Mouse (Mus musculus) limb, embryonic 13.5 days (tissue): Measurements from ENCODE around the gene Dcp1b. TPM values are rescaled to one million over a fixed set of nuclear protein-coding genes. Genes with fewer than 3 reads are reported as not detected.

ENCODE experiments used
- ATAC-seq: fragments of 200-750 bp; cut with Nextera tagmentation; 2 replicates; pipeline ENCODE4 v1.8.0; 2017; ENCODE audit warnings: low read depth, moderate number of reproducible peaks, moderate TSS enrichment; ENCODE audit not compliant: low FRiP score
- H3K27ac ChIP-seq: fragments of 300-500 bp; sonication (generic); 2 replicates; pipeline ENCODE4 v1.5.1; 2015; ENCODE audit warnings: inconsistent platforms, mild to moderate bottlenecking, moderate library complexity
- H3K27me3 ChIP-seq: fragments of 300-500 bp; sonication (generic); 2 replicates; pipeline ENCODE4 v1.6.1; 2015; ENCODE audit warnings: mild to moderate bottlenecking, inconsistent platforms
- H3K36me3 ChIP-seq: fragments of 300-500 bp; sonication (generic); 2 replicates; pipeline ENCODE4 v1.6.1; 2015; ENCODE audit warnings: inconsistent platforms, mild to moderate bottlenecking, moderate library complexity
- H3K4me1 ChIP-seq: fragments of 300-500 bp; sonication (generic); 2 replicates; pipeline ENCODE4 v1.6.1; 2015; ENCODE audit warnings: inconsistent platforms
- H3K4me2 ChIP-seq: fragments of 300-500 bp; sonication (generic); replicated peaks from 2 replicates; pipeline ENCODE4 v1.6.1; 2015; ENCODE audit warnings: inconsistent platforms, mild to moderate bottlenecking, moderate library complexity
- H3K4me3 ChIP-seq: fragments of 300-500 bp; sonication (generic); 2 replicates; pipeline ENCODE4 v1.5.1; 2015; ENCODE audit warnings: moderate library complexity, mild to moderate bottlenecking, inconsistent platforms
- H3K9ac ChIP-seq: fragments of 300-500 bp; sonication (generic); 2 replicates; pipeline ENCODE4 v1.6.1; 2015; ENCODE audit warnings: mild to moderate bottlenecking, inconsistent platforms
- H3K9me3 ChIP-seq: fragments of 300-500 bp; sonication (generic); 2 replicates; pipeline ENCODE4 v1.6.1; 2016; ENCODE audit warnings: inconsistent platforms
- WGBS: fragments of 180-500 bp; shearing (Covaris S2); methylation state at CpG from one replicate; pipeline ENCODE4 v1.1.7; 2015; 5-methylcytosine and 5-hydroxymethylcytosine counted together
- polyA plus RNA-seq: library from polyadenylated mRNA; unstranded; fragments of >200 nt; fragmentation: Nextera tagmentation; extraction: Ambion mirVana; gene quantifications from 2 replicates; pipeline ENCODE4 v1.2.1, GENCODE M21; 2015

Gene Dcp1b
- polyA plus RNA-seq, 1 experiment from 2014 or later, result 8.8 TPM

DNA sequence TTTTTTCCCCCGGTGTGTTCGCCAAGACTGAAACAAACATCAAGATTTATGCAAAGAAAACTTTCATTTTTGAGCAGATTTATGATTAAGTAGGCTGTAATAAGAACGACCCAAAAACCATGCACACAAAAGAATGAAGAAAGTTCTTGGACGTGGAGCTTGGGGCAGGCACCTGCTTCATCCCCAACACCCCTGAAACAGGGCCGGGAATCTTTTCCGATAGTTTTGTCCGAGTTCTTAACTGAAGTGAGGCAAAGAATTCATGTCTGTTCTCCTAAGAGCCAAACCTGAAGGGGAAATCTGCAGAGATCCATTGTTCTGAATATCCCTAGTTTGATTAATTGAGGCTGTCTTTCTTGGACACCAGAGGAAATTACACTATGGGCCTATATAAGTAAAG is 1.1 kb downstream of the Dcp1b start:
- no peaks in the 10 kb centered on the region for H3K9me3 ChIP-seq

DNA sequence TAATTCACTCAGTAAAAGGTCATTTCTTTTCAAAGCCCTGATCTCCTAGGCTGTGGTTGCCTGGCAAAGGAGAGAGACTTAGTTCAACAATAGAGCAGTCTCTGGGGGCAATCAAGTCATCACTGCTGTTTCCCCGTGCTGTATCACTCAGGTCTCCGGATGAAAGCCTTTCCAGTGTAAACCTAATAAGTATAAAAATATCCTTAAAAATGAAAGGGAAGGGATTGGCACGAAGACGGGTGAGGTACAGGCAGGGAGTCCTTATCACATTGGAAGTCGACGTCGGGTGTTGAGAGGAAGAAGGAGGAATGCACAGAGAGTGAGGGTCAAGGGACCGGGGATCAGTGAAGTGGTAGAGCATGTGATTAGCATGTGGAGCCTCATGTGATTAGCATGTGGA is 2.0 kb downstream of the Dcp1b start:
- Histone ChIP-seq H3K27ac (no peak overlapping the region), H3K9ac (0 out of 2 replicates have a peak overlapping the region, but pooled peaks have one; percentile 13), H3K4me3 (no peak overlapping the region), H3K9me3 (no peaks in the 10 kb centered on the region), H3K4me2 (no peak overlapping the region), H3K4me1 (peaks cover 11% of the 10 kb centered on the region), H3K36me3 (peaks cover 4% of the 10 kb centered on the region; the same call in 1 of the 2 replicates), H3K27me3 (no peaks in the 10 kb centered on the region)
- 53% methylated on average over 8 of the region's 8 CpGs for WGBS
- no peak for ATAC-seq

More for the DNA sequence above, 1.1 kb downstream of the Dcp1b start:
- 74% methylated on average over 7 of the region's 7 CpGs for WGBS
- peak overlapping the region; percentile 72 for H3K4me2 ChIP-seq
- H3K4me1 ChIP-seq, result peaks cover 11% of the 10 kb centered on the region
- no peaks in the 10 kb centered on the region for H3K27me3 ChIP-seq
- H3K27ac ChIP-seq, result no peak overlapping the region
- H3K4me3 ChIP-seq, result peak overlapping the region; percentile 87
- no peak for ATAC-seq
- no peak overlapping the region for H3K9ac ChIP-seq
- peaks cover 4% of the 10 kb centered on the region; the same call in 1 of the 2 replicates for H3K36me3 ChIP-seq

DNA sequence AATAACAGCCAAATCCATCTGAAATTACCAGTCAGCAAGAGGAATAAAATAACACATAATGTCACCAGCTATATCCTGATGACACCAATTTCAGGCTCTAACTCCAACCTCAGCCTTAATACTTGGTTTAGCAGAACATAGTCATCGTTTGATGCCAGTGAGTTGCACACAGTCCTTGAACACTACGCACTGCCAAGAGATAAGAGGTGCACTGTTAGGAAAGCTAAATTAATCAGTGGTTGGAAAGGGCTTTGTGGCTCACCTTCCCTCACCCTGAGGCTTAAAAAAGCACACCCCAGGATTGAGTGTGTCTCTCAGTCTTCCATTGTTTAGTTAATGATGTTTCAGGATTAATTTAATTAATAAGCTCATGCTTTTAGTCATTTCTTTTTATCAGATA is 5.1 kb downstream of the Dcp1b start:
- peaks cover 18% of the 10 kb centered on the region for H3K36me3 ChIP-seq
- H3K9ac ChIP-seq, result no peak overlapping the region
- WGBS, result 91% methylated on average over 2 of the region's 2 CpGs
- H3K27ac ChIP-seq, result no peak overlapping the region
- peaks cover 11% of the 10 kb centered on the region for H3K4me1 ChIP-seq
- no peak for ATAC-seq
- H3K4me2 ChIP-seq, result no peak overlapping the region
- no peaks in the 10 kb centered on the region for H3K9me3 ChIP-seq
- no peaks in the 10 kb centered on the region for H3K27me3 ChIP-seq
- no peak overlapping the region for H3K4me3 ChIP-seq

DNA sequence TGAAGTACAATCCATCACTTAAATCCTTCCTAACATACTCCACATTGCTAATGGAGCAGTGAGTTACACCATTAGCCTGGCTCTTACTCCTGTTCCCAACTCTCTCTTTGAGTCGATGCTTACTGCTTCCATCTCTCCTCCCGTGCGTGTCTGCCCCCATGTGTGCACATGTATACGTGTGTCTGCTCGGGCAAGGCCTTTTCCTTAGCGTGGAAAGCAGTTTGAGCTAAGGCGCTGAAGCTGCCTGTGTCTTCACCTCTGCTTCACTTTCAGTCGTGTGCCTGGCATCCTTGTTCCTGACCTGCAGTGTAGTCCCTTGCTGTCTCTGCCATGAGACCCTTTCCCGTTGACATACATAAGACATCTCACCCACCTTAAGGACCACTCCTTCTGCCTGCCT is 7.2 kb downstream of the Dcp1b start:
- Histone ChIP-seq H3K4me2 (no peak overlapping the region), H3K27ac (no peak overlapping the region), H3K9ac (no peak overlapping the region), H3K9me3 (no peaks in the 10 kb centered on the region), H3K4me3 (no peak overlapping the region), H3K4me1 (no peaks in the 10 kb centered on the region), H3K27me3 (no peaks in the 10 kb centered on the region), H3K36me3 (peaks cover 18% of the 10 kb centered on the region)
- 88% methylated on average over 9 of the region's 9 CpGs for WGBS
- ATAC-seq, result no peak

DNA sequence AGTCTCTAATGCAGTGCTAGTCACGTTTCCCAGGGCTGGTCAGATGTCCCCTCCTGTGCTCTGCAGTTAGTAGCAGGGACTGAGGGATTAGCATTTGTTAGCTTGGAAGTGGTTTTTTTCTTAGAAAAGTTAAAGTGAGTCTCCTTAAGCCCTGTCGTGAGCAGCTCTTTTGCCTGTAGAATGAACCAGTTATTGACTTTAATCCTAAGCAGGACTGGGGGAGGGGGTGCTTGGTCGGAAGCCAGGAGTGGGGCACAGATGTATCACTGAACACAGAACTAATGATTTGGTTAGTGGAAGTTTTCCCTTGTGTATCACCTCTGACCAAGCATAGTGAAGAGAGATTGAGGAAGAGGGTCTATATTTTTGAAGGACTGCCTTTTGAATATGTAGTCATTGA is 8.7 kb downstream of the Dcp1b start:
- H3K9ac ChIP-seq, result no peak overlapping the region
- no peaks in the 10 kb centered on the region for H3K4me1 ChIP-seq
- H3K9me3 ChIP-seq, result no peaks in the 10 kb centered on the region
- no peak overlapping the region for H3K4me2 ChIP-seq
- 57% methylated on average over 3 of the region's 3 CpGs for WGBS
- H3K27me3 ChIP-seq, result no peaks in the 10 kb centered on the region
- H3K36me3 ChIP-seq, result peaks cover 18% of the 10 kb centered on the region
- no peak overlapping the region for H3K4me3 ChIP-seq
- ATAC-seq, result no peak
- no peak overlapping the region for H3K27ac ChIP-seq

DNA sequence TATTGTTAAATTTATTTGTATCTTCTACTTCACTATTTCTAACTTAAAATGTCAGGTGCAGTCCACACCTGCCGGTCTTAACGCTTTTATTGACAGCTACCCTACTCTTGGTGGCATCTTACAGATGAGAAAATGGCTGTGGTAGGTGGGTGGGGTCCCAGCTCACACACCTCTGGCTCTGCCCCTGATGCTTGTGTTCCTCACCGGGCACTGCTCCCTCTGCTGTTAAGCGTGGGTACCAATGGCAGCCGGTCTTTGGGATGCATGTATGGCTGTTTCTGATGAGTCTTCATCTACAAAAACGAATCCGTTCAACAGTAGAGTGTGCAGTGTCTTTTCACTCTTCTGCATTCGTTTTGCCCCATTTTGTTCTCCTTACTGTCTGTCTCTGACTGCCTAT is 11.6 kb downstream of the Dcp1b start:
- Histone ChIP-seq H3K9me3 (no peaks in the 10 kb centered on the region), H3K4me2 (no peak overlapping the region), H3K36me3 (peaks cover 36% of the 10 kb centered on the region), H3K9ac (no peak overlapping the region), H3K27me3 (no peaks in the 10 kb centered on the region), H3K4me1 (no peaks in the 10 kb centered on the region), H3K27ac (no peak overlapping the region), H3K4me3 (no peak overlapping the region)
- 61% methylated on average over 8 of the region's 8 CpGs for WGBS
- ATAC-seq, result no peak

DNA sequence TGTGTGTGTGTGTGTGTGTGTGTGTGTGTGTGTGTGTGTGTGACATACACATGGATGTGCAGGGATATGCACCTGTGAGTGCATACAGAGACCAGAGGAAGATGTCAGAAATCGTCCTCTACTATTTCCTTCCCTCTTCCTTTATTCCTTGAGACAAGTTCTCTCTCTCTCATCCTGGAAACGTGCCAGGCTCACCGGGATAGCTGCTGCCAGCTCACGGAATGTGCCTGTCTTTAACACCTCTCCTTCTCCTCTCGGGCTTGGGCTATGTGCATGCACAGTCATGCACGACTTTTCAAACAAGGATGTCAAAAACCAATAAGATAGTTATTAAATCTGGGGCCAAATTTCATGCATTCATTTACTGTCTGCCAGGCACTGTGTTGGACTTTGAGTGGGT is 12.6 kb downstream of the Dcp1b start:
- Histone ChIP-seq H3K4me2 (no peak overlapping the region), H3K27ac (no peak overlapping the region), H3K36me3 (peaks cover 44% of the 10 kb centered on the region), H3K9me3 (no peaks in the 10 kb centered on the region), H3K27me3 (no peaks in the 10 kb centered on the region), H3K4me1 (no peaks in the 10 kb centered on the region), H3K9ac (no peak overlapping the region), H3K4me3 (no peak overlapping the region)
- ATAC-seq, result no peak
- WGBS, result 71% methylated on average over 6 of the region's 6 CpGs

DNA sequence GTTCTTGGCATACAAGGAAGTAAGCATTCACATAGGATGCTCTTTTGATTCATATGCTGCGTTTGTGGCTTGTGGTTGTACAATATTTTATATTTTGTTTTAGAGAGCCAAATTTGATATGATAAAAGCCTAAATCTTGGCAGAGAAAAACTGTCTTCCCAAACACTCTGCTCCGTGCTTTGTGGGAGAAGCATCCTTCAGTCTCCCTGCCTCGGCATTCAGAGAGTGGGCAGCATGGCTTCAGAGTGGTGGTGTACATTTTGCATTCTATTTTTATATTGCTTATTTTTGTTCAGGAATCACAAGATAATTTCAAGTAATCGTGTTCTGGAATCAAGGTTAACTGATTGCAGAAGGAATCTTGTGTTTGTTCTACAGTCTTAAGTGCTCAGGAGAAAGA is 16.4 kb downstream of the Dcp1b start:
- H3K4me3 ChIP-seq, result no peak overlapping the region
- ATAC-seq, result no peak
- H3K27me3 ChIP-seq, result no peaks in the 10 kb centered on the region
- H3K4me1 ChIP-seq, result no peaks in the 10 kb centered on the region
- peaks cover 43% of the 10 kb centered on the region for H3K36me3 ChIP-seq
- H3K9me3 ChIP-seq, result no peaks in the 10 kb centered on the region
- no peak overlapping the region for H3K4me2 ChIP-seq
- WGBS, result 91% methylated on average over 4 of the region's 4 CpGs
- no peak overlapping the region for H3K9ac ChIP-seq
- no peak overlapping the region for H3K27ac ChIP-seq

DNA sequence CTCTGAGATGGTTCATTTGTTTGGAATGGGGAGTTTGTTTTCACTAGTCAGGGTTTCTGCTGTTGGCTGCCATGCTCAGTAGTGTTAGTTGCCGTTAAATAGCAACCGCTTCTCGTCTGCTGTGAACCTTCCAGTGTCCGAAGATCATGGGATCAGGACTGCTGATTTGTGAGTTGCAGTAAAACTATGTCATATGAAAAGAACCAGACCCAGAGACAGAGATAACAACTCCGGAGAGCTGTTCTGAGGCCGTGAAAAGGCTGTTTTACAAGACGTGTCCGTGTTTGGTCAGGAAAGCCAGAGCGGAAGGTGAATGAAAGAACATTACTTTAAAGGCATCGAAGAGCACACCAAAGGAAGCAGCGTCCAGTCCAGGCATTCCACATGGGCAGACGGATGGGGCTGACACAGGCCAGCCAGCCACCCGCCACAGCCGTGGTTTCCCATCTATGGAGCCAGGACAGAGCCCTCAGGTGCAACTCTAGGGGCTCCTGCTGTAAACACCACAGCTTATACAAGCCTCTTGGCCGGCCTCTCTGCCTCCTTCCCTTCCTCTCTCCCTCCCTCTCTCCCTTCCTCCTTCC is 18.6 kb downstream of the Dcp1b start:
- no peak for ATAC-seq
- Histone ChIP-seq H3K9ac (no peak overlapping the region), H3K27me3 (no peaks in the 10 kb centered on the region), H3K4me2 (no peak overlapping the region), H3K36me3 (peaks cover 43% of the 10 kb centered on the region), H3K27ac (no peak overlapping the region), H3K4me3 (no peak overlapping the region), H3K9me3 (no peaks in the 10 kb centered on the region), H3K4me1 (peaks cover 4% of the 10 kb centered on the region; the same call in 1 of the 2 replicates)
- WGBS, result 43% methylated on average over 15 of the region's 15 CpGs

DNA sequence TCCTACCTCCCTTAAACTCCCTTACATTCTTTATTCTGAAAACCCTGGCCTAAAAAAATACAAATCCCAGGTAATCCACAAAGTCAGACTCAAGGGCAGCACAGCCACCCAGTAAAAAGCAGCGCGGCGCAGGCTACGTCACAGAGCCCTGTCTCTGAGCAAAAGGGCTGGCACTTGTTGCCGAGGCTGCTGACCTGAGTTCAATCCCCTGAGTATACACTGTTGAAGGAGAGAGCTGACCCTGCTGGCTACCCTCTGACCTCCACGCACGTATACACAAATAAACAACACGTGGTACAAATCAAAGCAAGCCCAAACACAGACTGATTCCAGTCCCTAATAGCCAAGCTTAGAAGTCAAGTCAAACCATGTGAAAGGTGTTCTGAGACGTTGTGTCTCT is 19.1 kb downstream of the Dcp1b start:
- no peak for ATAC-seq
- WGBS, result 43% methylated on average over 9 of the region's 9 CpGs

DNA sequence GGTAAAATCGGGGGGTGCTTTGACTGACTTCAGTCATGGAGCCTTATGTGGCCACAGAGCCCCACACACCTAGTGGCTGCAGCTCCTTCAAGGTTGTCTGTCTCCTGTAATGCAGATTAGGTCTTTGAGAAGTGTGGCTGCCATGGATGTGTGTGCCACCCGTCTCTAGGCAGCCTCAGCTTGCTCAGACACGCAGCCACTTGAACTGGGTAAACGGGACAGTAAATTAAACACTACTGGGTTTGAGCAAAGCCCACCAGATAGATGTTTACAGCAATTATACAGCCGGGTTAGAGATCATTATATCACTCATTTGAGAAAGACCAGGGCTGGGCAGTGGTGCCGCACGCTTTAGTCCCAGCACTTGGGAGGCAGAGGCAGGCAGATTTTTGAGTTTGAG is 19.5 kb downstream of the Dcp1b start:
- WGBS, result 64% methylated on average over 7 of the region's 7 CpGs
- no peak overlapping the region for H3K9ac ChIP-seq
- ATAC-seq, result no peak
- peaks cover 36% of the 10 kb centered on the region for H3K36me3 ChIP-seq
- H3K4me3 ChIP-seq, result no peak overlapping the region
- no peak overlapping the region for H3K4me2 ChIP-seq
- no peaks in the 10 kb centered on the region for H3K9me3 ChIP-seq
- H3K4me1 ChIP-seq, result peaks cover 11% of the 10 kb centered on the region
- H3K27me3 ChIP-seq, result no peaks in the 10 kb centered on the region
- H3K27ac ChIP-seq, result no peak overlapping the region

More for the DNA sequence above, 19.1 kb downstream of the Dcp1b start:
- Histone ChIP-seq H3K4me3 (no peak overlapping the region), H3K27me3 (no peaks in the 10 kb centered on the region), H3K4me1 (peaks cover 7% of the 10 kb centered on the region; the same call in 1 of the 2 replicates), H3K9me3 (no peaks in the 10 kb centered on the region), H3K4me2 (no peak overlapping the region), H3K27ac (no peak overlapping the region), H3K36me3 (peaks cover 40% of the 10 kb centered on the region), H3K9ac (no peak overlapping the region)

DNA sequence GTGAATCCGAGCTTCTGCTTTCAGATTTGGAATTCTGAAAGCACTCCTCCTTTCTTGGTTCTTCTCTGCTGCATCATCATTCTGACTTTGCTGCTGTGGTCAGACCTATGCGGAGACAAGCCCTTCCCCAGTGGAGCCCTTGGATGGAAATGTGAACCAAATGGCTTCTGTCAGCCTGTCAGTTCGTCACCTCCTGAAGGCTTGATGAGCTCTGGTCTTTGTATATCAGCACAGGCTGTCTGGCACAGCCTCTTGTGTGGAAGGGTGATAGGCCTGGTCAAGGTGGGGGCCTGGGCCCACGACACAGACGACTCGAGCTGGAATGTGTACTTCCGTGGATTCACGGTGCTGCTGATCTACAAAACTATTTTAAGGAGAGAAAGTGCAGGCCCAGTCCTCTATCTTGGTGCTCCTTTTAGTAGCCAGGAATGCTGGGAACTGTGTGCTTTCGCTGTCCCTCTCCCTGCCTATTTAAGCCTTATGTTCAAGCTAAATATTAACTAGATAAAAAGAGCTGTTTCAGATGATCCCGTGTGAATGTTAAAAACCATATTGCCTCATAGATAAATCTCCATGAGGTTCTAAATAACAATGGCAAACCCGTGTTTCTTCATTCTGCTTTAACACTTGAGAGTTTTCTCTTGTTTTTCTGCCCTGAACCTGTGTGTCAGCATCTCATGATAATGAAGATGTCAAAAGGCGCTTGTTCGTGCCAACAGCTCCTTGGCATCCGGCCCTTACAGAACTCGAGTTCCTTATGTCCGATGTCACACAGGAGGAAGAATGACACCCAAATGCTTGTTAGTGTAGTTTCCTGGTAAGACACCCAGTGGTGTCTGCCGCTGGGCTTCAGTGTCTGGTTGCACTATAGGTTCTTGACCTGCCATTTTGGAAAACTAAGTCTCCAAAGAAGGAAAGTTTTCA is 21.6 kb downstream of the Dcp1b start, which contains the start of gene Cacna1c:
Cacna1c (minus strand) TSS at position 37 of the 924 bp plus-strand sequence.
- no peak within 1 kb of the TSS for H3K27ac ChIP-seq
- H3K4me3 ChIP-seq, result no peak within 1 kb of the TSS
- H3K4me1 ChIP-seq, result peaks cover 16% of the 10 kb centered on the region
- 66% methylated on average over 17 of the region's 17 CpGs for WGBS
- no peaks in the 10 kb centered on the region for H3K27me3 ChIP-seq
- no peak within 1 kb of the TSS for H3K9ac ChIP-seq
- no peak for ATAC-seq
- H3K9me3 ChIP-seq, result no peaks in the 10 kb centered on the region
- H3K36me3 ChIP-seq, result peaks cover 25% of the 10 kb centered on the region
- no peak within 1 kb of the TSS for H3K4me2 ChIP-seq
